Mouse (Mus musculus) G1E (cell line): ENCODE results near the gene Akap13. TPM values are rescaled to one million over a fixed set of nuclear protein-coding genes. Genes with fewer than 3 reads are reported as not detected.
"Not testable (repeated sequence)": the region's sequence is repeated elsewhere in the genome, so short reads cannot be mapped to it uniquely, and the experiment has no call there.

Experiments
- ATAC-seq: 2 replicates; pipeline ENCODE4 v1.8.0; 2016; ENCODE audit warnings: mild to moderate bottlenecking; ENCODE audit not compliant: insufficient number of reproducible peaks, poor library complexity, low FRiP score, severe bottlenecking; ENCODE audit errors: extremely low read depth
- DNase-seq: peaks from one replicate; pipeline ENCODE4 v3.0.0; 2012; ENCODE audit warnings: low spot score
- H3K27me3 ChIP-seq: 2 replicates; pipeline ENCODE4 v1.6.1; 2012; ENCODE audit warnings: mild to moderate bottlenecking, low read length, inconsistent platforms; ENCODE audit not compliant: insufficient read depth
- H3K36me3 ChIP-seq: replicated peaks from 2 replicates; pipeline ENCODE3; 2012; ENCODE audit warnings: mild to moderate bottlenecking, inconsistent platforms
- H3K4me1 ChIP-seq: 2 replicates; pipeline ENCODE4 v1.6.1; 2012; ENCODE audit warnings: low read depth, low read length, inconsistent platforms, mixed read lengths; ENCODE audit not compliant: insufficient read depth
- H3K4me3 ChIP-seq: 2 replicates; pipeline ENCODE4 v1.5.1; 2012; ENCODE audit warnings: low read depth, mild to moderate bottlenecking, inconsistent platforms, low read length, moderate library complexity, mixed read lengths
- H3K9me3 ChIP-seq: replicated peaks from 2 replicates; pipeline ENCODE4 v1.6.1; 2012; ENCODE audit warnings: inconsistent platforms
- CTCF ChIP-seq: IDR thresholded peaks from 2 replicates; pipeline ENCODE4 v1.5.1; 2012; ENCODE audit warnings: low read depth, low read length, inconsistent platforms, mixed read lengths
- GATA1 ChIP-seq: IDR thresholded peaks from 2 replicates; pipeline ENCODE4 v1.6.1; 2012; ENCODE audit warnings: borderline replicate concordance, low read length, inconsistent platforms, mixed read lengths
- GATA2 ChIP-seq: IDR thresholded peaks from 2 replicates; pipeline ENCODE4 v1.6.1; 2012; ENCODE audit warnings: low read depth, low read length, inconsistent platforms, borderline replicate concordance
- POLR2AphosphoS5 ChIP-seq: IDR thresholded peaks from 2 replicates; pipeline ENCODE4 v1.6.1; 2012; ENCODE audit warnings: low read depth, low read length, inconsistent platforms; ENCODE audit not compliant: insufficient replicate concordance
- TAL1 ChIP-seq: conservative IDR thresholded peaks from 2 replicates; pipeline ENCODE4 v1.6.1; 2012; ENCODE audit warnings: low read depth, low read length, inconsistent platforms, mixed read lengths
- polyA plus RNA-seq: library from polyadenylated mRNA; stranded (reverse); fragments of >175 nt; gene quantifications from 2 replicates; pipeline ENCODE4 v1.2.3, GENCODE M21; 2012
- total RNA-seq, 2 experiments: library from RNA; stranded (forward) in 1 of 2; stranded (reverse) in 1 of 2; fragments of 200-1000 nt in 1 of 2; fragments of >200 nt in 1 of 2; fragmentation: Nextera tagmentation in 1 of 2; gene quantifications; 2 replicates each; pipeline ENCODE4 v1.2.3; 2014 to 2017

Gene Akap13
- total and polyA plus RNA-seq, 3 experiments, result 2.8 to 123 (median 47.0) TPM

DNA sequence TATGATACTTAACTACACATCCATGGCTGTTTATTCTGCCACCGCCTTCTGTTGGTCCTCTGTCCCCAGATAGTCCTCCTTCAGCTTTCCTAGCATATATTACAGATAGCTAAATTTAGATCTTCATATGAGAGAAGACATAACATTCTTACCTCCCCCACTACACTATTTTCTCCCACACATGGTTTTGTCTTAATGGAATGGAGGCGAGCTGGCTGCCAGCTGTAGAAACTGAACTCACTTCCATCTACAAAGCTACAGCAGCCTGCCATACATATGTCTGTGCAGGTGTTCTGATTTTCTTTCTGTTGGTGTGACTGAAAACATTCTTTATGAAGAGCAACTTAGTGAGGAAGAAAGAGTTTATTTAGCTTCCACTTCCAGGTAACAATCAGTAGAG is 277.8 kb downstream of the Akap13 start:
- no peak for DNase-seq
- H3K27me3 ChIP-seq, result no peaks in the 10 kb centered on the region
- ATAC-seq, result no peak
- H3K9me3 ChIP-seq, result no peaks in the 10 kb centered on the region
- H3K4me3 ChIP-seq, result no peak overlapping the region
- H3K36me3 ChIP-seq, result peaks cover 81% of the 10 kb centered on the region
- TF ChIP-seq POLR2AphosphoS5, result no peak
- H3K4me1 ChIP-seq, result no peaks in the 10 kb centered on the region

DNA sequence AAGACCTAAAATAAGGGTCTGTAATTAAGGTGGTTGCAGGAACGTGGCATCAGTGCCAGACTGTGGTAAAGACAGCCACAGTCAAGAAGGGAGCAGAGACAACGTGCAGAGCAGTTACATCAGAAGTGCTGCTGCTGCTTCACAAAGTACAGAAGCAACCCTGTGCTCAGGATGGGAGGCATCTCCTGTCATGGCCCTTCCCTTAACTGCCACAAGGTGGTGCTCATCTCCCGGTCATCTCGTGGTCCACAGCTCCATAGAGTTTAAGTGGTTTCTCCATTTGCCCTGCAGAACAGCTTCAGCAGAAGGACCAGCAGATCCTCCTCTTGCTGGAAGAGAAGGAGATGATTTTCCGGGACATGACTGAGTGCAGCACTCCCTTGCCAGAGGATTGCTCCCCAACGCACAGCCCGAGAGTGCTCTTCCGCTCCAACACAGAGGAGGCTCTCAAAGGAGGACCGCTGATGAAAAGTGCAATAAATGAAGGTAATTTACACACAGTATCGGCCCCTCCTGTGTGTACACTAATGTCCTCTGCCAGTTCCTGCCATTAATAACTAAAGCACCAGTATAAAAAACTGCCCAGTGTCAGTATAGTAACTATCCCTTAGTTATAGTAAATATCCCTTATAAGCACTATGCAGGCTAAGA is 283.9 kb downstream of the Akap13 start:
- Histone ChIP-seq H3K9me3 (no peaks in the 10 kb centered on the region), H3K27me3 (no peaks in the 10 kb centered on the region), H3K4me3 (no peak overlapping the region), H3K4me1 (no peaks in the 10 kb centered on the region), H3K36me3 (peaks cover 65% of the 10 kb centered on the region)
- ATAC-seq (peak; percentile 75), DNase-seq (peak; percentile 56)
- TF ChIP-seq CTCF, result peak; percentile 74
- no peak for TF ChIP-seq POLR2AphosphoS5

DNA sequence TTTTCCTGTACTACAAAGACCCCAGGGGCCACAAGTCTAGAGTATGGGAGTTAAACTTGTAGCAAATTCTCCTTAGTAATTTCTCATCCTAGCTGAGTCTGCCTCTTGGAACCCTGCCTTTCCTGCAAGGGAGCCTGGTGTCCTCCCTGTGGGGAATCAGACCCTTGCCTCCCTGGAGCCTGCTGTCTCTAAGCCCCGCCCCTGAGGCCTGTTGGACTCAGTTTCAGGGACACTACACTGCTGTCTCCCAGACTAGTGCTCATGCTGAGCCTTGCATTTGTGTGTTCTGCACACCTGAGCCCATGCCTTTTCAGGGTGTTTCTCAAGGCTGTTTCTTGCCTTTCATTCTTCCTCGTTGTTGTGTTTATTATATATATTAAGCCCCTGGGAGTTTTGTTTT is 289.2 kb downstream of the Akap13 start:
- H3K4me1 ChIP-seq, result peaks cover 17% of the 10 kb centered on the region
- no peaks in the 10 kb centered on the region for H3K9me3 ChIP-seq
- H3K36me3 ChIP-seq, result peaks cover 73% of the 10 kb centered on the region
- no peaks in the 10 kb centered on the region for H3K27me3 ChIP-seq
- ATAC-seq (no peak), DNase-seq (no peak)
- TF ChIP-seq CTCF (no peak), POLR2AphosphoS5 (no peak), TAL1 (no peak), GATA2 (no peak), GATA1 (no peak)
- H3K4me3 ChIP-seq, result no peak overlapping the region

DNA sequence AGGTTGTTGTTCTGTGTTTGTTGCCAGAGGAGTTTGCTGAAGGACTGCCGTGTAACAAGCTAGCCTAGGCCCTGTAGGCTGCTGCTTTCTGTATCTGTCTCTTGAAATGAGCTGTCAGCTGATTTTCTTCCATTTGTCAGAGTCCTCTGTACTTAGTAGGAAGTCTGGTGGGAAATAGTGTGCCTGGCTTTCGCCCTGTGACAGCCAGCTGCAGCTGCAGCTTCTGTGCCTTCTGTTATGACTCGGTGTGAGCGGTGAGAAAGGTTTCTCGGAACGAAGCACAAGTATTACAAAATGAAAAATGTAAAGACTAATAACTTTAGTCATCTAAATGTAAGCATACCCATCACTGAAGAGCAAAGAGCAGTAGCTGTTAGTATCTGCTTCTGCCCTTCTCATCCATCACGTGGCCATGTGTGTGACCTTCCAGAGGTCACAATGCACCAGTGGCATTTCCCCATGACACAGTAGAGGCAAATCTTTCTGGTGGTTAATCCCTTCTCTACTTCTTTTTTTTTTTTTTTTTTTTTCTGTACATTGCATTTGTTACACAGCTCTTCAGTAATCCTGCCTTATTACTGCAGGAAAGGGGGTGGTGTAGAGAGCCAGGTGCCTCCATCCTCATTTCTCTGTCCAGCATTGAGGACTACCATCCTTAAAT is 289.8 kb downstream of the Akap13 start:
- no peak overlapping the region for H3K4me3 ChIP-seq
- no peaks in the 10 kb centered on the region for H3K27me3 ChIP-seq
- ATAC-seq, result no peak
- H3K4me1 ChIP-seq, result peaks cover 23% of the 10 kb centered on the region
- DNase-seq, result no peak
- peaks cover 73% of the 10 kb centered on the region for H3K36me3 ChIP-seq
- TF ChIP-seq CTCF (no peak), GATA1 (no peak), GATA2 (no peak), TAL1 (no peak), POLR2AphosphoS5 (no peak)
- H3K9me3 ChIP-seq, result no peaks in the 10 kb centered on the region

DNA sequence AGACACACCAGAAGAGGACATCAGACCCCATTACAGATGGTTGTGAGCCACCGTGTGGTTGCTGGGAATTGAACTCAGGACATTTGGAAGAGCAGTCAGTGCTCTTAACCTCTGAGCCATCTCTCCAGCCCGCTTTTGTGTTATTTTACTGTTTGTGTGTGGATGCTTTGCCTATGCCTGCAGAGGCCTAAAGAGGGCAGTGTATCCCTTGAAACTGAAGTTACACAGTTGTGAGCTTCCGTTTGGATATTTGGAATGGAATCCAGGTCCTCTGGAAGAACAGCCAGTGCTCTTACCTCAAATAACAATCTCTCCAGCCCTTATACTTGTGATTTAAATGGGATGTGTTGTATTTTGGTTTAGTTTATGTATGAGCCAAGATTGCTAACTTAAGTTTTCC is 290.6 kb downstream of the Akap13 start:
- H3K4me1 ChIP-seq, result peaks cover 31% of the 10 kb centered on the region
- not testable (repeated sequence) for ATAC-seq, H3K9me3 ChIP-seq, H3K4me3 ChIP-seq, H3K27me3 ChIP-seq, DNase-seq
- H3K36me3 ChIP-seq, result peaks cover 79% of the 10 kb centered on the region

DNA sequence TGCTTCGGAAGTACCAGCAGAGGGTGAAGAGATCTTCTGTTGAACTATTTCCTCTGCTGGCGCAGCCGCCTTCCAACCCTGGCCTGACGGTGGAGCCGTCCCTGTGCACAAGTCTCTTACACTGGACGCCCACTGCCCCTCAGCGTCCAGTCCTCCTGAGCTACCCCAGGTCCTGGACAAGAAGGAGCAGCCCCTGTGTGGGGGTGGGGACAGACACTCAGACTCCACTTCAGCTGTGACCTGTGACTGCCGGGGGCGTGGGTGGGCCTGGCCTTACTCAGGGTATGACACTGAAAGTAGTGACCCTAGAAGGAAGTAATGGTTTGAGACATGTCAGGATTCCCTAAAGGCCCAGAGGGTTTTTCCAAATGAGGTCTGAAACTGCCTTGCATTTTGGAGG is 295.2 kb downstream of the Akap13 start:
- Histone ChIP-seq H3K9me3 (no peaks in the 10 kb centered on the region), H3K4me1 (peaks cover 73% of the 10 kb centered on the region), H3K4me3 (peak overlapping the region; percentile 52; the same call in 1 of the 2 replicates), H3K27me3 (no peaks in the 10 kb centered on the region), H3K36me3 (peaks cover 86% of the 10 kb centered on the region)
- ATAC-seq (no peak), DNase-seq (no peak)
- TF ChIP-seq TAL1 (no peak), CTCF (no peak), POLR2AphosphoS5 (no peak), GATA1 (no peak), GATA2 (no peak)
